Mouse (Mus musculus) lung, postnatal 0 days (tissue): Measurements from ENCODE around the gene Col19a1.

Source experiments
- CTCF ChIP-seq: IDR thresholded peaks from 2 replicates; pipeline ENCODE4 v1.5.1; 2016; ENCODE audit warnings: antibody characterized with exemption, mild to moderate bottlenecking
- EP300 ChIP-seq: IDR thresholded peaks from 2 replicates; pipeline ENCODE4 v1.6.1; 2016; ENCODE audit warnings: antibody characterized with exemption, mild to moderate bottlenecking, control low read depth

GRCm38 (mm10) chr1:24361990-24362635, 225.2 kb downstream of the Col19a1 start:
- TF ChIP-seq CTCF: no peak
- TF ChIP-seq EP300: no peak
